Mouse (Mus musculus) heart, adult 2 months (tissue): ENCODE results near the gene Nudc. TPM values are rescaled to one million over a fixed set of nuclear protein-coding genes. Genes with fewer than 3 reads are reported as not detected.

ENCODE experiments used
- DNase-seq, 2 experiments: peaks; one replicate each; pipeline ENCODE4 v3.0.0; 2021
- H3K27ac ChIP-seq: fragments of 200-600 bp; 2 replicates; pipeline ENCODE4 v1.8.1; 2022
- H3K27me3 ChIP-seq: fragments of 200-500 bp; 2 replicates; pipeline ENCODE4 v1.6.1; 2012; ENCODE audit warnings: mild to moderate bottlenecking, low read length, inconsistent platforms, mixed read lengths; ENCODE audit not compliant: control insufficient read depth, insufficient read depth
- H3K36me3 ChIP-seq: fragments of 200-500 bp; 2 replicates; pipeline ENCODE4 v1.6.1; 2012; ENCODE audit warnings: low read length, inconsistent platforms; ENCODE audit not compliant: control insufficient read depth, insufficient read depth
- H3K4me1 ChIP-seq: fragments of 200-500 bp; 2 replicates; pipeline ENCODE4 v1.6.1; 2011; ENCODE audit warnings: low read length; ENCODE audit not compliant: control insufficient read depth, insufficient read depth
- H3K4me3 ChIP-seq: fragments of 200-600 bp; 2 replicates; pipeline ENCODE4 v1.8.1; 2022
- H3K79me2 ChIP-seq: fragments of 200-500 bp; replicated peaks from 2 replicates; pipeline ENCODE4 v1.6.1; 2012; ENCODE audit warnings: mild to moderate bottlenecking, inconsistent platforms, low read length, moderate library complexity, mixed read lengths; ENCODE audit not compliant: control insufficient read depth, insufficient read depth
- H3K9ac ChIP-seq: fragments of 200-500 bp; 2 replicates; pipeline ENCODE4 v1.6.1; 2012; ENCODE audit warnings: low read depth, mild to moderate bottlenecking, control low read depth, inconsistent platforms, low read length, mixed read lengths
- CTCF ChIP-seq: fragments of 200-600 bp; IDR thresholded peaks from 2 replicates; pipeline ENCODE4 v1.8.1; 2022; ENCODE audit warnings: antibody characterized with exemption, mild to moderate bottlenecking, moderate library complexity
- EP300 ChIP-seq: fragments of 200-500 bp; IDR thresholded peaks from 2 replicates; pipeline ENCODE4 v1.6.1; 2011; ENCODE audit warnings: low read depth, low read length, control low read depth; ENCODE audit not compliant: insufficient read depth
- POLR2A ChIP-seq: fragments of 200-500 bp; IDR thresholded peaks from 2 replicates; pipeline ENCODE4 v1.6.1; 2011; ENCODE audit warnings: mild to moderate bottlenecking, low read depth, low read length, control low read depth; ENCODE audit not compliant: insufficient read depth
- WGBS: fragments of 180-500 bp; shearing (Covaris S2); methylation state at CpG from one replicate; pipeline ENCODE4 v1.1.7; 2018; 5-methylcytosine and 5-hydroxymethylcytosine counted together
- intact Hi-C: fragments of 180-260 bp; cut with DNase I; formaldehyde crosslinking; loops from one replicate; pipeline ENCODE4 v1.15.1; 2025
- polyA plus RNA-seq: library from polyadenylated mRNA; depleted of rRNA; stranded (reverse); fragments of >200 nt; gene quantifications from 2 replicates; pipeline ENCODE4 v1.2.3, GENCODE M21; 2012
- total RNA-seq, 2 experiments: library from RNA; stranded (reverse); gene quantifications; 2 replicates each; pipeline ENCODE4 v1.2.3; 2021

Nudc gene
- total and polyA plus RNA-seq, 3 experiments, result 40.5 to 78.8 (median 70.5) TPM

- 76% methylated on average over 12 of the region's 12 CpGs for WGBS
- Histone ChIP-seq H3K27ac (no peak overlapping the region), H3K27me3 (no peaks in the 10 kb centered on the region), H3K4me1 (peaks cover 3% of the 10 kb centered on the region), H3K9ac (no peak overlapping the region), H3K4me3 (no peak overlapping the region), H3K36me3 (no peaks in the 10 kb centered on the region), H3K79me2 (no peaks in the 10 kb centered on the region)
- TF ChIP-seq POLR2A (no peak), EP300 (no peak), CTCF (no peak)
- no peak for DNase-seq
- intact Hi-C loops, result no loop called here
Observed at GRCm38 (mm10) chr4:133577983-133578382, 32.2 kb upstream of the Nudc start.

- under 1% methylated on average over 41 of the region's 41 CpGs for WGBS
- H3K27me3 ChIP-seq, result no peaks in the 10 kb centered on the region
- DNase-seq, result no peak
- TF ChIP-seq CTCF (no peak), POLR2A (no peak), EP300 (no peak)
- peak overlapping the region; percentile 82 for H3K9ac ChIP-seq
- peaks cover 3% of the 10 kb centered on the region for H3K4me1 ChIP-seq
- H3K36me3 ChIP-seq, result no peaks in the 10 kb centered on the region
- H3K4me3 ChIP-seq, result peak overlapping the region; percentile 62
- intact Hi-C loops, result no loop called here
- peak overlapping the region; percentile 69 for H3K27ac ChIP-seq
- H3K79me2 ChIP-seq, result no peaks in the 10 kb centered on the region
Observed at GRCm38 (mm10) chr4:133574843-133575202, 29.0 kb upstream of the Nudc start.

- no peaks in the 10 kb centered on the region for H3K27me3 ChIP-seq
- H3K27ac ChIP-seq, result peak within 1 kb of the TSS; percentile 69
- H3K79me2 ChIP-seq, result no peaks in the 10 kb centered on the region
- H3K4me1 ChIP-seq, result peaks cover 3% of the 10 kb centered on the region
- H3K4me3 ChIP-seq, result peak within 1 kb of the TSS; percentile 62
- H3K36me3 ChIP-seq, result no peaks in the 10 kb centered on the region
- peak; percentile 92 to 93 for DNase-seq
- H3K9ac ChIP-seq, result peak within 1 kb of the TSS; percentile 82
- 4% methylated on average over 44 of the region's 44 CpGs for WGBS
- peak; percentile 83 for TF ChIP-seq EP300
- peak; percentile 88 for TF ChIP-seq POLR2A
- TF ChIP-seq CTCF, result peak; percentile 33; the same call in 1 of the 2 replicates
- intact Hi-C loops, result no loop called here
Observed at GRCm38 (mm10) chr4:133574070-133574842, 28.5 kb upstream of the Nudc start, which contains the start of gene Gpatch3. Gene Gpatch3 (plus strand): TSS chr4:133574745.

- TF ChIP-seq CTCF (no peak), EP300 (no peak), POLR2A (no peak)
- Histone ChIP-seq H3K27ac (no peak overlapping the region), H3K4me3 (no peak overlapping the region), H3K9ac (no peak overlapping the region), H3K36me3 (no peaks in the 10 kb centered on the region), H3K27me3 (no peaks in the 10 kb centered on the region), H3K4me1 (peaks cover 2% of the 10 kb centered on the region; the same call in 1 of the 2 replicates), H3K79me2 (no peaks in the 10 kb centered on the region)
- intact Hi-C loops, result no loop called here
- 34% methylated on average over 10 of the region's 10 CpGs for WGBS
- DNase-seq, result no peak
Observed at GRCm38 (mm10) chr4:133570066-133570466, 24.3 kb upstream of the Nudc start.

- Histone ChIP-seq H3K4me1 (peaks cover 1% of the 10 kb centered on the region; the same call in 1 of the 2 replicates), H3K9ac (no peak overlapping the region), H3K27ac (no peak overlapping the region), H3K27me3 (no peaks in the 10 kb centered on the region), H3K4me3 (no peak overlapping the region), H3K36me3 (no peaks in the 10 kb centered on the region), H3K79me2 (no peaks in the 10 kb centered on the region)
- intact Hi-C loops, result no loop called here
- DNase-seq, result no peak
- WGBS, result 80% methylated on average over 10 of the region's 10 CpGs
- TF ChIP-seq EP300, result no peak
- no peak for TF ChIP-seq CTCF
- no peak for TF ChIP-seq POLR2A
Observed at GRCm38 (mm10) chr4:133569291-133570065, 23.7 kb upstream of the Nudc start.
